Mouse (Mus musculus) heart, embryonic 14.5 days (tissue): ENCODE measurements around the gene Inpp4b. TPM values are rescaled to one million over a fixed set of nuclear protein-coding genes. Genes with fewer than 3 reads are reported as not detected.

Source experiments
- ATAC-seq: fragments of 200-750 bp; cut with Nextera tagmentation; 2 replicates; pipeline ENCODE4 v1.8.0; 2017; ENCODE audit warnings: low read depth, moderate TSS enrichment; ENCODE audit not compliant: insufficient number of reproducible peaks, insufficient read depth, low FRiP score
- H3K27ac ChIP-seq, 2 experiments: fragments of 200-500 bp in 1 of 2; fragments of 300-500 bp in 1 of 2; sonication (generic) in 1 of 2; replicated peaks in 1 of 2; 2 replicates each; pipeline ENCODE4 v1.5.1; 2012 to 2014; ENCODE audit warnings: low read depth in 2 of 2, low read length in 2 of 2, control low read depth in 1 of 2, mild to moderate bottlenecking in 1 of 2, mixed read lengths in 1 of 2; ENCODE audit not compliant: control insufficient read depth in 1 of 2, insufficient read depth in 1 of 2
- H3K27me3 ChIP-seq: fragments of 300-500 bp; sonication (generic); 2 replicates; pipeline ENCODE4 v1.6.1; 2014; ENCODE audit warnings: mild to moderate bottlenecking, low read length, control low read depth; ENCODE audit not compliant: control insufficient read depth, insufficient read depth
- H3K36me3 ChIP-seq: fragments of 300-500 bp; sonication (generic); 2 replicates; pipeline ENCODE4 v1.6.1; 2014; ENCODE audit warnings: mild to moderate bottlenecking, control low read depth, low read length, mixed read lengths; ENCODE audit not compliant: control insufficient read depth, insufficient read depth
- H3K4me1 ChIP-seq, 2 experiments: fragments of 200-500 bp in 1 of 2; fragments of 300-500 bp in 1 of 2; sonication (generic) in 1 of 2; 2 replicates each; pipeline ENCODE4 v1.6.1; 2012 to 2014; ENCODE audit warnings: low read length in 2 of 2, control low read depth in 1 of 2, mixed read lengths in 1 of 2; ENCODE audit not compliant: control insufficient read depth in 2 of 2, insufficient read depth in 2 of 2
- H3K4me2 ChIP-seq: fragments of 300-500 bp; sonication (generic); 2 replicates; pipeline ENCODE4 v1.6.1; 2014; ENCODE audit warnings: mild to moderate bottlenecking, low read length
- H3K4me3 ChIP-seq, 2 experiments: fragments of 200-500 bp in 1 of 2; fragments of 300-500 bp in 1 of 2; sonication (generic) in 1 of 2; 2 replicates each; pipeline ENCODE4 v1.5.1; 2012 to 2014; ENCODE audit warnings: low read length in 2 of 2, mild to moderate bottlenecking in 2 of 2, control low read depth in 1 of 2, low read depth in 1 of 2, moderate library complexity in 1 of 2; ENCODE audit not compliant: control insufficient read depth in 1 of 2, insufficient read depth in 1 of 2
- H3K9ac ChIP-seq: fragments of 300-500 bp; sonication (generic); 2 replicates; pipeline ENCODE4 v1.6.1; 2014; ENCODE audit warnings: mild to moderate bottlenecking, low read length
- H3K9me3 ChIP-seq: fragments of 300-500 bp; sonication (generic); 2 replicates; pipeline ENCODE4 v1.6.1; 2016; ENCODE audit warnings: low read length, control low read depth; ENCODE audit not compliant: control insufficient read depth
- WGBS: fragments of 180-500 bp; shearing (Covaris S2); extraction: QIAGEN DNeasy Blood & Tissue Kit; methylation state at CpG from one replicate; pipeline ENCODE4 v1.1.7; 2014; 5-methylcytosine and 5-hydroxymethylcytosine counted together
- polyA plus RNA-seq: library from polyadenylated mRNA; unstranded; fragments of >200 nt; fragmentation: Nextera tagmentation; extraction: Ambion mirVana; gene quantifications from 2 replicates; pipeline ENCODE4 v1.2.1, GENCODE M21; 2014

Inpp4b gene
- polyA plus RNA-seq, 1 experiment from 2014 or later = 15.7 TPM

- no peak overlapping the region for H3K4me2 ChIP-seq
- peaks cover 22% of the 10 kb centered on the region for H3K36me3 ChIP-seq
- ATAC-seq = no peak
- no peak overlapping the region for H3K27ac ChIP-seq
- no peaks in the 10 kb centered on the region for H3K4me1 ChIP-seq
- H3K4me3 ChIP-seq = no peak overlapping the region
- H3K9ac ChIP-seq = no peak overlapping the region
- H3K27me3 ChIP-seq = no peaks in the 10 kb centered on the region
- H3K9me3 ChIP-seq = peaks cover 5% of the 10 kb centered on the region; the same call in 1 of the 2 replicates
Measured at GRCm38 (mm10) chr8:81888843-81889242, 546.5 kb downstream of the Inpp4b start.

- Histone ChIP-seq H3K4me1 (no peaks in the 10 kb centered on the region), H3K4me3 (no peak overlapping the region), H3K27ac (no peak overlapping the region), H3K4me2 (no peak overlapping the region), H3K27me3 (no peaks in the 10 kb centered on the region), H3K9ac (no peak overlapping the region), H3K9me3 (peaks cover 5% of the 10 kb centered on the region; the same call in 1 of the 2 replicates), H3K36me3 (peaks cover 13% of the 10 kb centered on the region; the same call in 1 of the 2 replicates)
- WGBS = 86% methylated on average over 1 of the region's 1 CpGs
- ATAC-seq = no peak
Measured at GRCm38 (mm10) chr8:81893292-81893691, 550.9 kb downstream of the Inpp4b start.

GRCm38 (mm10) chr8:81946812-81947211, 604.5 kb downstream of the Inpp4b start:
- no peak overlapping the region for H3K4me3 ChIP-seq
- H3K36me3 ChIP-seq = no peaks in the 10 kb centered on the region
- H3K9me3 ChIP-seq = no peaks in the 10 kb centered on the region
- no peaks in the 10 kb centered on the region for H3K27me3 ChIP-seq
- H3K27ac ChIP-seq = no peak overlapping the region
- WGBS = 86% methylated on average over 5 of the region's 5 CpGs
- H3K9ac ChIP-seq = no peak overlapping the region
- no peak overlapping the region for H3K4me2 ChIP-seq
- H3K4me1 ChIP-seq = no peaks in the 10 kb centered on the region
- ATAC-seq = no peak

GRCm38 (mm10) chr8:81953101-81953500, 610.7 kb downstream of the Inpp4b start:
- H3K36me3 ChIP-seq = no peaks in the 10 kb centered on the region
- no peak overlapping the region for H3K4me2 ChIP-seq
- no peak for ATAC-seq
- no peaks in the 10 kb centered on the region for H3K4me1 ChIP-seq
- H3K4me3 ChIP-seq = no peak overlapping the region
- no peaks in the 10 kb centered on the region for H3K9me3 ChIP-seq
- WGBS = 74% methylated on average over 2 of the region's 2 CpGs
- no peak overlapping the region for H3K9ac ChIP-seq
- H3K27me3 ChIP-seq = no peaks in the 10 kb centered on the region
- H3K27ac ChIP-seq = no peak overlapping the region

GRCm38 (mm10) chr8:81985128-81985665, 642.8 kb downstream of the Inpp4b start:
- Histone ChIP-seq H3K4me3 (no peak overlapping the region), H3K9ac (no peak overlapping the region), H3K27me3 (no peaks in the 10 kb centered on the region), H3K4me1 (no peaks in the 10 kb centered on the region), H3K9me3 (no peaks in the 10 kb centered on the region), H3K27ac (no peak overlapping the region), H3K36me3 (peaks cover 5% of the 10 kb centered on the region; the same call in 1 of the 2 replicates), H3K4me2 (no peak overlapping the region)
- WGBS = 83% methylated on average over 8 of the region's 8 CpGs
- ATAC-seq = no peak

- H3K9me3 ChIP-seq = no peaks in the 10 kb centered on the region
- no peaks in the 10 kb centered on the region for H3K4me1 ChIP-seq
- no peak for ATAC-seq
- no peak overlapping the region for H3K9ac ChIP-seq
- no peaks in the 10 kb centered on the region for H3K27me3 ChIP-seq
- no peak overlapping the region for H3K27ac ChIP-seq
- no peak overlapping the region for H3K4me2 ChIP-seq
- no peak overlapping the region for H3K4me3 ChIP-seq
- 69% methylated on average over 3 of the region's 3 CpGs for WGBS
- H3K36me3 ChIP-seq = no peaks in the 10 kb centered on the region
Measured at GRCm38 (mm10) chr8:81992966-81993365, 650.6 kb downstream of the Inpp4b start.

- Histone ChIP-seq H3K27ac (no peak overlapping the region), H3K4me2 (no peak overlapping the region), H3K36me3 (no peaks in the 10 kb centered on the region), H3K27me3 (no peaks in the 10 kb centered on the region), H3K4me3 (no peak overlapping the region), H3K4me1 (no peaks in the 10 kb centered on the region), H3K9me3 (no peaks in the 10 kb centered on the region), H3K9ac (no peak overlapping the region)
- no peak for ATAC-seq
- WGBS = 85% methylated on average over 3 of the region's 3 CpGs
Measured at GRCm38 (mm10) chr8:81996239-81996638, 653.9 kb downstream of the Inpp4b start.

- no peaks in the 10 kb centered on the region for H3K4me1 ChIP-seq
- H3K4me2 ChIP-seq = no peak overlapping the region
- H3K27me3 ChIP-seq = no peaks in the 10 kb centered on the region
- no peak overlapping the region for H3K9ac ChIP-seq
- no peak overlapping the region for H3K4me3 ChIP-seq
- no peak overlapping the region for H3K27ac ChIP-seq
- H3K36me3 ChIP-seq = no peaks in the 10 kb centered on the region
- 84% methylated on average over 1 of the region's 1 CpGs for WGBS
- no peak for ATAC-seq
- H3K9me3 ChIP-seq = no peaks in the 10 kb centered on the region
Measured at GRCm38 (mm10) chr8:81996823-81997222, 654.5 kb downstream of the Inpp4b start.
